Mouse (Mus musculus) embryonic facial prominence, embryonic 11.5 days (tissue): ENCODE results near the gene Nmt1. TPM values are rescaled to one million over a fixed set of nuclear protein-coding genes. Genes with fewer than 3 reads are reported as not detected.

Source experiments
- ATAC-seq: fragments of 200-750 bp; cut with Nextera tagmentation; replicated peaks from 2 replicates; pipeline ENCODE4 v1.8.0; 2017; ENCODE audit warnings: low read depth; ENCODE audit not compliant: insufficient number of reproducible peaks, low FRiP score, low TSS enrichment
- DNase-seq: peaks from one replicate; pipeline ENCODE4 v3.0.0-alpha.2; 2015; ENCODE audit warnings: low spot score
- H3K27ac ChIP-seq: fragments of 300-500 bp; sonication (generic); replicated peaks from 2 replicates; pipeline ENCODE4 v1.5.1; 2014; ENCODE audit warnings: mild to moderate bottlenecking, low read depth, low read length, control low read depth
- H3K27me3 ChIP-seq: fragments of 300-500 bp; sonication (generic); 2 replicates; pipeline ENCODE4 v1.6.1; 2014; ENCODE audit warnings: mild to moderate bottlenecking, low read length, moderate library complexity, mixed read lengths; ENCODE audit not compliant: control insufficient read depth, insufficient read depth
- H3K36me3 ChIP-seq: fragments of 300-500 bp; sonication (generic); replicated peaks from 2 replicates; pipeline ENCODE4 v1.6.1; 2014; ENCODE audit warnings: low read depth, mild to moderate bottlenecking, low read length, moderate library complexity, mixed read lengths; ENCODE audit not compliant: control insufficient read depth, insufficient read depth
- H3K4me1 ChIP-seq: fragments of 300-500 bp; sonication (generic); 2 replicates; pipeline ENCODE4 v1.6.1; 2014; ENCODE audit warnings: low read length, mixed read lengths; ENCODE audit not compliant: control insufficient read depth, insufficient read depth
- H3K4me2 ChIP-seq: fragments of 300-500 bp; sonication (generic); 2 replicates; pipeline ENCODE4 v1.6.1; 2014; ENCODE audit warnings: low read depth, mild to moderate bottlenecking, control low read depth, low read length, moderate library complexity
- H3K4me3 ChIP-seq: fragments of 300-500 bp; sonication (generic); 2 replicates; pipeline ENCODE4 v1.5.1; 2014; ENCODE audit warnings: low read depth, low read length, control low read depth
- H3K9ac ChIP-seq: fragments of 300-500 bp; sonication (generic); replicated peaks from 2 replicates; pipeline ENCODE4 v1.6.1; 2014; ENCODE audit warnings: mild to moderate bottlenecking, control low read depth, low read length
- H3K9me3 ChIP-seq: fragments of 300-500 bp; sonication (generic); replicated peaks from 2 replicates; pipeline ENCODE4 v1.6.1; 2016; ENCODE audit warnings: mild to moderate bottlenecking, low read length, inconsistent platforms, mixed read lengths; ENCODE audit not compliant: control insufficient read depth
- WGBS: fragments of 180-500 bp; shearing (Covaris S2); extraction: QIAGEN DNeasy Blood & Tissue Kit; methylation state at CpG from one replicate; pipeline ENCODE4 v1.1.7; 2014; 5-methylcytosine and 5-hydroxymethylcytosine counted together
- polyA plus RNA-seq: library from polyadenylated mRNA; unstranded; fragments of >200 nt; fragmentation: Nextera tagmentation; extraction: Ambion mirVana; gene quantifications from 2 replicates; pipeline ENCODE4 v1.2.1, GENCODE M21; 2014

Gene Nmt1
- polyA plus RNA-seq, 1 experiment from 2014 or later, result 48.6 TPM

- H3K4me1 ChIP-seq, result no peaks in the 10 kb centered on the region
- 75% methylated on average over 7 of the region's 7 CpGs for WGBS
- no peak overlapping the region for H3K4me2 ChIP-seq
- no peak overlapping the region for H3K9ac ChIP-seq
- no peaks in the 10 kb centered on the region for H3K27me3 ChIP-seq
- no peak overlapping the region for H3K4me3 ChIP-seq
- DNase-seq (no peak), ATAC-seq (no peak)
- no peaks in the 10 kb centered on the region for H3K9me3 ChIP-seq
- H3K27ac ChIP-seq, result no peak overlapping the region
- no peaks in the 10 kb centered on the region for H3K36me3 ChIP-seq
Measured at GRCm38 (mm10) chr11:103019325-103019724, 8.7 kb upstream of the Nmt1 start.

DNA sequence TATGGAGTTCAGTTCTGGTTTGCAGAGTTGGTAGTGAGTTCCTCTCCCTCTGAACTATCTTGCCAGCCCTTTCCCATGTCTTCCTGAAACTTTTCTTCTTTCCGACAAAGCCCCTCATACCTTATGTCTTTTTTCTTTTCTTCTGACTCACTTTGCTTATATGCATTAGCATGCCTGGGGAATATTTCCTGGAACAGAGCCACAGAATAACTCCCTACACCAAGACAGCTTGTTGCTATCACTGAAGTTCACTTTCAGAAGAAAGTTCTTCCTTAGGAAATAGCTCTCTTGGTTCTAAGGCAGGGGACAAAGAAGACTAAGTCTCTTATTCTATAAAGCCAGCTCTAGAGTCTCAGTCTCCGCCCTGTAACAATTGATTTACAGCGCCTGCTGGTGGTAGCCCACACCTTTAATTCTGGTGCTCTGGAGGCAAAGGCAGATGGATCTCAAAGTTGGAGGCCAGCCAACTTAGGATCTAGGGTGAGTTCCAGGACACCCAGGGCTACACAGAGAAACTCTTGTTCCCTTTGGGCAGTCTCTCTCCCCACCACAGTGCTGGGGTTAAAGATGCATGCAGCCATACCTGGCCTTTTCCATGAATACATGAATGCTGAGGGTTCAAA, 7.2 kb upstream of the Nmt1 start:
- no peaks in the 10 kb centered on the region for H3K4me1 ChIP-seq
- ATAC-seq, result no peak
- no peaks in the 10 kb centered on the region for H3K27me3 ChIP-seq
- no peak overlapping the region for H3K27ac ChIP-seq
- no peak overlapping the region for H3K4me3 ChIP-seq
- no peak overlapping the region for H3K4me2 ChIP-seq
- H3K9ac ChIP-seq, result no peak overlapping the region
- DNase-seq, result no peak
- 74% methylated on average over 3 of the region's 3 CpGs for WGBS
- H3K9me3 ChIP-seq, result no peaks in the 10 kb centered on the region
- H3K36me3 ChIP-seq, result no peaks in the 10 kb centered on the region

DNA sequence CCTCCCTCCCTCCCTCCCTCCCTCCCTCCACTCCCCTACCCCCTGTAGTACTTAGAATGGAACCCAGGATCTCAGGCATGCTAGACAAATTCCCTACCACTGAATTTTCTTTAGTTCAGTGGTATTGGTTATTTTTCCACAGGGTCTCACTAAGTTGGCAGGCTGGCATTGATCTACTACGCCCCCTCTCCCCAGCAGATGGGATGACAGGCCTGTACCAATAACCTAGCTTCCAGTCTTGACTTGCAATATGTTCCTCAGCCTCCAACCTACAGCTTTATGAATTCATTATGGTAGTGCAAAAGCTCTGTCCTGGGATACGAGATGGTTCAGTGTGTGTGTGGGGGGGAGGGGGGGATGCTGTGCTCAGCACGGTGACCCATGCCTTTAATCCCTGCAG, 4.0 kb upstream of the Nmt1 start:
- H3K4me1 ChIP-seq, result no peaks in the 10 kb centered on the region
- no peaks in the 10 kb centered on the region for H3K9me3 ChIP-seq
- no peak overlapping the region for H3K27ac ChIP-seq
- H3K36me3 ChIP-seq, result no peaks in the 10 kb centered on the region
- H3K27me3 ChIP-seq, result no peaks in the 10 kb centered on the region
- ATAC-seq, result no peak
- H3K4me2 ChIP-seq, result no peak overlapping the region
- WGBS, result 88% methylated on average over 3 of the region's 3 CpGs
- DNase-seq, result no peak
- H3K4me3 ChIP-seq, result no peak overlapping the region
- H3K9ac ChIP-seq, result no peak overlapping the region

DNA sequence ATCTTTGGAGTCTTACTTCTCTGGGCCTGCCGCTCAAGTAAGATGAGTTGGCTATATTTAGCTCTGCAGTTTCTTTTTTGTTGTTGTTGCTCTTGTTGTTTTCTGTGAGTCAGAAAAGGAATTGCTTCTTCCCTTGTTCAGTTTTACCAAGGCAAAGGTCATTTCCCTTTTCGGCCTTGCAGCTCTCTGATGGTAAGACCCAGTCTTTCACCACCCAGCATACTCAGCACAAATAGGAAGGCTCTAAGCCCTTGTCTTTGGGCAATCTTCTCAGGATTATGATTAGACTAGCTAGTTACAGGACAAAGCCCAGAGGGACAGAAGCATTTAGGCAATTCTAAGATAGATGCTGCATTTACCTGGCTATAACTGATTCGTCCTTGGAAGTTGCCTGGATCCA, 1.1 kb upstream of the Nmt1 start:
- Histone ChIP-seq H3K9ac (no peak overlapping the region), H3K27ac (no peak overlapping the region), H3K4me3 (no peak overlapping the region), H3K27me3 (no peaks in the 10 kb centered on the region), H3K4me2 (no peak overlapping the region; the same call in 1 of the 2 replicates), H3K4me1 (no peaks in the 10 kb centered on the region), H3K9me3 (no peaks in the 10 kb centered on the region), H3K36me3 (no peaks in the 10 kb centered on the region)
- WGBS, result 86% methylated on average over 3 of the region's 3 CpGs
- no peak for ATAC-seq
- no peak for DNase-seq

- ATAC-seq (peak; percentile 35), DNase-seq (no peak)
- Histone ChIP-seq H3K27me3 (no peaks in the 10 kb centered on the region), H3K27ac (0 out of 2 replicates have a peak overlapping the region, but pooled peaks have one; percentile 35), H3K9ac (peak overlapping the region; percentile 71), H3K4me2 (peak overlapping the region; percentile 61), H3K4me3 (peak overlapping the region; percentile 77), H3K9me3 (no peaks in the 10 kb centered on the region), H3K4me1 (no peaks in the 10 kb centered on the region), H3K36me3 (no peaks in the 10 kb centered on the region)
- 16% methylated on average over 8 of the region's 8 CpGs for WGBS
Measured at GRCm38 (mm10) chr11:103027570-103028175, 317 bp upstream of the Nmt1 start.

DNA sequence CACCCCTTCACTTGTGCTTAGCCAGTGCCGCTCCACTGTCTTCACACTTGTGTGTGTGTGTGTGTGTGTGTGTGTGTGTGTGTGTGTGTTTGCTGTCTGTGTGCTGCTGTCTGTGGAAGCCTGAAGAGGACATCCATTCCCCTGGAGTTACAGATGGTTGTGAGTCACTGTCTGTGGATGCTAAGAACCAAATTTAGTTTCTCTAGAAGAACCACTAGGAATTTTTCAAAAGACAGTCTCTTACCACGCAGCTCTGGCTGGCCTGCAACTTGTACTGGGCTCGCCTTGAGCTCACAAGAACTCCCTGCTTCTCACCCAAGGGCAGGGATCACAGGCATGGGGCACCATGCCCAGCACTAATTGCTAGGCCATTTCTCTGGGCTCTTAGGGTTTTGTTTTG, 5.0 kb downstream of the Nmt1 start:
- H3K9ac ChIP-seq, result no peak overlapping the region
- H3K4me1 ChIP-seq, result no peaks in the 10 kb centered on the region
- no peaks in the 10 kb centered on the region for H3K27me3 ChIP-seq
- H3K36me3 ChIP-seq, result no peaks in the 10 kb centered on the region
- WGBS, result 92% methylated on average over 3 of the region's 3 CpGs
- no peak overlapping the region for H3K4me3 ChIP-seq
- no peaks in the 10 kb centered on the region for H3K9me3 ChIP-seq
- ATAC-seq (no peak), DNase-seq (no peak)
- no peak overlapping the region for H3K27ac ChIP-seq
- no peak overlapping the region for H3K4me2 ChIP-seq

GRCm38 (mm10) chr11:103035007-103035406, 7.0 kb downstream of the Nmt1 start:
- Histone ChIP-seq H3K9me3 (no peaks in the 10 kb centered on the region), H3K36me3 (no peaks in the 10 kb centered on the region), H3K27me3 (no peaks in the 10 kb centered on the region), H3K9ac (no peak overlapping the region), H3K4me2 (no peak overlapping the region), H3K4me3 (no peak overlapping the region), H3K4me1 (no peaks in the 10 kb centered on the region), H3K27ac (no peak overlapping the region)
- DNase-seq (no peak), ATAC-seq (no peak)
- 85% methylated on average over 6 of the region's 6 CpGs for WGBS

DNA sequence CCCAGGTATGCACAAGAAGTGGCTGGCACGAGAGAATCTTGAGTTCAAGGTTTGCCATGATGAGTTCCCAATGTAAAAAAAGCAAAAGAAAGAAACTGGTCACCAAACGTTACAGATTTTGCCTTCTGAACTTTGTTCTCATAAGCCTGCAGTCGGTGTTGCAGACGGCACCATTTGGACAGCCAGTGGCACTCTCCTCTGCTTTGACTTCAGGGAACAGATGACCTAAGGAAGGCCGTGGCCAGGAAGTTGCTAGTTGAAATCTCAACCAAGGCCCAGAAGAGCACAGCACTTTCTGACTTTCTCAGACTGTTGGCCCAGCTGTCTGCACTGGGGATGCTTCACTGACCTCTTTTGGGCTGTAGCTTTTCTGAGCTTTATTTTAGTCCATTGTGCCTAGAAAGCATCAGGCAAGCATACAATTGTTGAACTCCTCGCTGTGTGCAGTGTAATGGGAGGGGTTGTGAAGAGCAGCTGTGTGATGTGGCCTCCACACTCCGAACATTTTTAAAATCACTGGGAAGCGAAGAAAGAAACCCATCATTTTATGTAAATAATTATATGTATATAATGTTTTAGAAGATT, 9.0 kb downstream of the Nmt1 start:
- H3K4me2 ChIP-seq, result no peak overlapping the region
- H3K4me1 ChIP-seq, result no peaks in the 10 kb centered on the region
- H3K9me3 ChIP-seq, result no peaks in the 10 kb centered on the region
- no peak overlapping the region for H3K4me3 ChIP-seq
- H3K9ac ChIP-seq, result no peak overlapping the region
- no peaks in the 10 kb centered on the region for H3K27me3 ChIP-seq
- 87% methylated on average over 8 of the region's 8 CpGs for WGBS
- no peak overlapping the region for H3K27ac ChIP-seq
- ATAC-seq (no peak), DNase-seq (no peak)
- H3K36me3 ChIP-seq, result no peaks in the 10 kb centered on the region
